Mouse (Mus musculus): ENCODE results near the gene Ankrd13d.
A peak's percentile ranks its signal among the peaks of the same experiment; 100 is the strongest.

Ankrd13d gene

GRCm38 (mm10) chr19:4282898-4283553 is at the start of gene Ankrd13d:
Gene Ankrd13d (minus strand): TSS chr19:4283137.
- peak; percentile 83 to 90 for DNase-seq (ENCODE audit: low spot score in 2 of 2)

- DNase-seq (ENCODE audit: low spot score in 2 of 2): peak; percentile 34 to 66
Observed at GRCm38 (mm10) chr19:4332653-4333052, 49.7 kb upstream of the Ankrd13d start.

- DNase-seq (ENCODE audit: low spot score in 2 of 2): no peak
Observed at GRCm38 (mm10) chr19:4331273-4331672, 48.3 kb upstream of the Ankrd13d start.

- DNase-seq (ENCODE audit: low spot score in 2 of 2): no peak
Observed at GRCm38 (mm10) chr19:4330603-4331002, 47.7 kb upstream of the Ankrd13d start.

GRCm38 (mm10) chr19:4328737-4329304 is 45.9 kb upstream of the Ankrd13d start:
- no peak for DNase-seq (ENCODE audit: low spot score in 2 of 2)

- DNase-seq (ENCODE audit: low spot score in 2 of 2): no peak
Observed at GRCm38 (mm10) chr19:4326881-4327280, 43.9 kb upstream of the Ankrd13d start.

- no peak for DNase-seq (ENCODE audit: low spot score in 2 of 2)
Observed at GRCm38 (mm10) chr19:4326106-4326505, 43.2 kb upstream of the Ankrd13d start.

- no peak for DNase-seq (ENCODE audit: low spot score in 2 of 2)
Observed at GRCm38 (mm10) chr19:4322134-4322533, 39.2 kb upstream of the Ankrd13d start.

- no peak for DNase-seq (ENCODE audit: low spot score in 2 of 2)
Observed at GRCm38 (mm10) chr19:4321622-4322021, 38.7 kb upstream of the Ankrd13d start.

GRCm38 (mm10) chr19:4319272-4319671 is 36.3 kb upstream of the Ankrd13d start:
- no peak for DNase-seq (ENCODE audit: low spot score in 2 of 2)

- DNase-seq (ENCODE audit: low spot score in 2 of 2): no peak
Observed at GRCm38 (mm10) chr19:4317181-4317580, 34.2 kb upstream of the Ankrd13d start.

GRCm38 (mm10) chr19:4315223-4315944 is 32.4 kb upstream of the Ankrd13d start:
- peak in 1 of 2 experiments; percentile 26 for DNase-seq (ENCODE audit: low spot score in 2 of 2)

- DNase-seq (ENCODE audit: low spot score in 2 of 2): peak in 1 of 2 experiments; percentile 69
Observed at GRCm38 (mm10) chr19:4309776-4310185, 26.8 kb upstream of the Ankrd13d start.

GRCm38 (mm10) chr19:4309302-4309701 is 26.4 kb upstream of the Ankrd13d start:
- no peak for DNase-seq (ENCODE audit: low spot score in 2 of 2)

- peak; percentile 86 to 90 for DNase-seq (ENCODE audit: low spot score in 2 of 2)
Observed at GRCm38 (mm10) chr19:4306190-4306577, 23.2 kb upstream of the Ankrd13d start, which contains the start of gene Grk2. Gene Grk2 (minus strand): TSS chr19:4306222.

- peak; percentile 72 to 79 for DNase-seq (ENCODE audit: low spot score in 2 of 2)
Observed at GRCm38 (mm10) chr19:4305491-4306189, 22.7 kb upstream of the Ankrd13d start.

- peak in 1 of 2 experiments; percentile 56 for DNase-seq (ENCODE audit: low spot score in 2 of 2)
Observed at GRCm38 (mm10) chr19:4304871-4305321, 22.0 kb upstream of the Ankrd13d start.

- peak in 1 of 2 experiments; percentile 78 for DNase-seq (ENCODE audit: low spot score in 2 of 2)
Observed at GRCm38 (mm10) chr19:4304251-4304821, 21.4 kb upstream of the Ankrd13d start.

- DNase-seq (ENCODE audit: low spot score in 2 of 2): peak in 1 of 2 experiments; percentile 65
Observed at GRCm38 (mm10) chr19:4303640-4303995, 20.7 kb upstream of the Ankrd13d start.

GRCm38 (mm10) chr19:4302936-4303639 is 20.2 kb upstream of the Ankrd13d start:
- peak in 1 of 2 experiments; percentile 24 for DNase-seq (ENCODE audit: low spot score in 2 of 2)

Data from spleen, postnatal 10 days (tissue).